Mouse (Mus musculus): Measurements from ENCODE around the gene Cer1.

DNA sequence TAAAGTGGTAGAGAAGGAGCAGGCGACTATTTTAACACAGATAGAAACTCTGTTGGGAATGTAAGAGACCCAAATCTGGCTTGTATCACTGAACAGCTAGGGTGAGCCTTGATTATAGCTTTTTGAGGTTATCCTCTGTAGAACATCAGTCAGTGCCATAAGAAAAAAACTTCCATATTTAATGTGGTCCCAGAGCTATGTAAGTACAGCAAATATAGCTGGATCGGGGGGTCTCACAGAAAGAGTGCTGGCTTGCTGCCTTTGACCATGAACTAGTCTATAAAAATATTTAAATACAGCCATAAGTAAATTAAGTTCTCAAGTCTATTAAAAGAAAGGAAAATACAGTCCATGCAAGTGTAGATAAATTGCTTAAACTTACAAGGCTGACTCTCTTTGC is 4.7 kb downstream of the Cer1 start:
- TF ChIP-seq ZNF384 (IDR thresholded peaks at IDR 0.05; ENCODE audit: low read depth, low read length) (no peak), CHD2 (IDR thresholded peaks at IDR 0.05; ENCODE audit: low read depth, low read length) (no peak), HCFC1 (IDR thresholded peaks at IDR 0.05; ENCODE audit: borderline replicate concordance, insufficient read depth, low read length) (no peak)

All from ES-E14 (cell line).